Mouse (Mus musculus): ENCODE results near the gene Tnik. TPM values are rescaled to one million over a fixed set of nuclear protein-coding genes. Genes with fewer than 3 reads are reported as not detected.

The Tnik gene
- total and polyA plus RNA-seq, 2 experiments from 2014 or later, result 61.7 to 105 TPM

DNA sequence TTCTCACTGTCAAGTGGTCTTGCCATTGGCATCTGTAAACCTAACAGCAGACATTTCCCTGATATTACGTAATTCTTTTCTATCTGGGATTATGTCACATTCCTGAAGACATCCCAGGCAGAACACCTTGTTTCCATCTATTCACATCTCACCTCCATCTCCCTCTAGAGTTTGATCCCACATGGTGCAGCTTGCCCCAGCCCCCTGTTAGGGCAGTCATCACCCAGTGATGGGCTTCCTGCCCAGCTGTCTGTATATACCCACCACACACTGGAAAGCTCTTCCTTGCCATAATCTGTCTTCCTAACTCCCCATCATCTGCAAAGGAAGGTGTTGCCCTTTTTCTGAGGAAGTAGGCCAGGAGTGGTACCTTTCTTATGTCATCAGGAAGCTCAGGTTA, 159.2 kb downstream of the Tnik start:
- 97% methylated on average over 1 of the region's 1 CpGs for WGBS
- no peaks in the 10 kb centered on the region for H3K9me3 ChIP-seq (ENCODE audit: low read length)
- no peak overlapping the region for H3K4me3 ChIP-seq (ENCODE audit: low read length)
- DNase-seq (ENCODE audit: low spot score), result no peak
- H3K4me2 ChIP-seq (ENCODE audit: low read depth, low read length), result no peak overlapping the region
- TF ChIP-seq CTCF (IDR thresholded peaks at IDR 0.05; ENCODE audit: low read depth), result peak; percentile 7
- no peak overlapping the region for H3K9ac ChIP-seq (replicated peaks; ENCODE audit: low read length)
- H3K27me3 ChIP-seq (ENCODE audit: insufficient read depth, low read length), result no peaks in the 10 kb centered on the region
- peaks cover 4% of the 10 kb centered on the region; the same call in 1 of the 2 replicates for H3K4me1 ChIP-seq (ENCODE audit: insufficient read depth, low read length)
- no peaks in the 10 kb centered on the region for H3K36me3 ChIP-seq (ENCODE audit: insufficient read depth, low read length)
- no peak overlapping the region for H3K27ac ChIP-seq
- ATAC-seq, result no peak

DNA sequence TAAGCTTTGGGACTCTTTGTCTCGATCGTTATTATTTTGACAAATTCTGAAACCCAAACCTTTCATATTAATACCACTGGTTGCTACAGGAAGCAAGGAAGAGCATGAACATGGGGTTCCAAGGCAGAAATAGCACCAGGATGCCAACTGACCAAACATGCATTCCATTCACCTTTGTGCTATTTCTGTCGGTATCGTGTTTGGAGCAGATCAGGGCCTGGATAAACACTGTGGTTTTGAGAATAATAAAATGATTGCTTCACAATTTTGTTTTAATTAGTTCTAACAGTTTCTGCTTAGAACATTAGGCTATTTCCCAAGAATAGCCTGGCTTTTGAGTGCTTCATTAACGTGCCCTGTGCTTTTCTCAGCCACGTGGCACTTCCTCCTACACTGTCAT, 162.9 kb downstream of the Tnik start:
- H3K27ac ChIP-seq, result no peak overlapping the region
- no peak overlapping the region for H3K4me2 ChIP-seq (ENCODE audit: low read depth, low read length)
- DNase-seq (ENCODE audit: low spot score) (no peak), ATAC-seq (no peak)
- H3K9ac ChIP-seq (replicated peaks; ENCODE audit: low read length), result no peak overlapping the region
- 70% methylated on average over 6 of the region's 6 CpGs for WGBS
- H3K27me3 ChIP-seq (ENCODE audit: insufficient read depth, low read length), result no peaks in the 10 kb centered on the region
- no peaks in the 10 kb centered on the region for H3K9me3 ChIP-seq (ENCODE audit: low read length)
- H3K36me3 ChIP-seq (ENCODE audit: insufficient read depth, low read length), result no peaks in the 10 kb centered on the region
- no peak overlapping the region for H3K4me3 ChIP-seq (ENCODE audit: low read length)
- TF ChIP-seq CTCF (IDR thresholded peaks at IDR 0.05; ENCODE audit: low read depth), result no peak
- peaks cover 4% of the 10 kb centered on the region; the same call in 1 of the 2 replicates for H3K4me1 ChIP-seq (ENCODE audit: insufficient read depth, low read length)

DNA sequence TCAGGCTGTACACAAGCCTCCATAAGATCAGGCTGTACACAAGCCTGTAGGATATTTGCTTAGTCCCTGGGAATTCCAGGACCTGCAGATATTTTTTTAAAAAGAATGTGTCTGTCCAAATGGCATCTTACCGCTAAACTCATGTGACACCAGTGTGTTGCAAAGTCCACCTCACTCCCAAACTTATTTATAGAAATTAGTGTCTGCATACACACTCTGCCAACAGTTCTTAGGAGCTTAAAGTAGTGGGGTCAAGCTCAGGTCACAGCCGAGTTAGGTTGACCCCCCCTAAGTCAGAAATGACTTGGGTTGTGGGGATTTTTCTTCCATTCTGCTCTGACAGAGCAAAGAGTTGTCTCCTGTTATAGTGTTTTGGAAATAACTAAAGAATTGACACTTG, 168.4 kb downstream of the Tnik start:
- ATAC-seq, result no peak
- Histone ChIP-seq H3K4me1 (ENCODE audit: insufficient read depth, low read length) (no peaks in the 10 kb centered on the region), H3K4me2 (ENCODE audit: low read depth, low read length) (no peak overlapping the region), H3K9me3 (ENCODE audit: low read length) (no peaks in the 10 kb centered on the region), H3K4me3 (ENCODE audit: low read length) (no peak overlapping the region), H3K36me3 (ENCODE audit: insufficient read depth, low read length) (no peaks in the 10 kb centered on the region), H3K27ac (no peak overlapping the region), H3K9ac (replicated peaks; ENCODE audit: low read length) (no peak overlapping the region), H3K27me3 (ENCODE audit: insufficient read depth, low read length) (no peaks in the 10 kb centered on the region)
- WGBS, result 89% methylated on average over 2 of the region's 2 CpGs
- DNase-seq (ENCODE audit: low spot score), result no peak
- no peak for TF ChIP-seq CTCF (IDR thresholded peaks at IDR 0.05; ENCODE audit: low read depth)

DNA sequence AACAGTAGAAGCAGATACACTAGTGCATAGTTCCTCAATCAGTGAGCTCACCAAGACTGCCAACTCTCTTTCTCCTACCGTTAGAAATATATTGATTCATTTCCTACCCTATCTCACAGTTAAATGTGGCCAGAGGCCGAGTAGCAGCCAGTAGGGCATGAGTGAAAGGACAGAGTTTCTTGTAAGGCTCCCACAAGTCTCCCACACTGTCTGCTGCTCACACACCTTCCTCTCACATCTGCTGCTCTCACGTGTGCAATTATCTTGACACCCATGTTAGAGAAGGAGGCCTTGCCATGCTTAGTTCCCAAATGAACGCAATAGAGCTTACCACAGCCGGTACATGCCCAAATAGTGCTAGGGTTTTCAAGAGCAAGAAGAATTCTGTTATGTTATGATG, 169.3 kb downstream of the Tnik start:
- Histone ChIP-seq H3K27ac (no peak overlapping the region), H3K9ac (replicated peaks; ENCODE audit: low read length) (no peak overlapping the region), H3K27me3 (ENCODE audit: insufficient read depth, low read length) (no peaks in the 10 kb centered on the region), H3K4me2 (ENCODE audit: low read depth, low read length) (no peak overlapping the region), H3K4me3 (ENCODE audit: low read length) (no peak overlapping the region), H3K36me3 (ENCODE audit: insufficient read depth, low read length) (no peaks in the 10 kb centered on the region), H3K4me1 (ENCODE audit: insufficient read depth, low read length) (no peaks in the 10 kb centered on the region), H3K9me3 (ENCODE audit: low read length) (no peaks in the 10 kb centered on the region)
- 88% methylated on average over 5 of the region's 5 CpGs for WGBS
- no peak for TF ChIP-seq CTCF (IDR thresholded peaks at IDR 0.05; ENCODE audit: low read depth)
- no peak for DNase-seq (ENCODE audit: low spot score)
- no peak for ATAC-seq

DNA sequence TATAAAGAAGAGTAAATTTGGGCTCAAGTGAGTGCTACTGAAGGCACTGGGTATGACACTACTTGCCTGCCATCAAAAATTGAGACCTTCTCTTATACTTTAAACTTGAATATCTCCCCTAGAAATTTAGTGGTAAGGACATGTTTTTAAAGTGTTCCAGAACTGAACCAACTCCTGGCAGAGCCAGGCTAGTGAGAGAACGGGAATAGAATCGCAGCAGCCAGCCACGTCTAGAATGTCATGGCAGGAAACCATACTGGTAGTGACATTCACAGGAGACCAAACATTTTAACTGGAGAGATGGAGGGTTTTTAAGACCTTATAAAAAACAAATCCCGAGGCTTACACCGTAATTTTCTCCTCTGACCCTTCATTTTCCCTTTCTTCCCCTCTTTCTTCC, 172.5 kb downstream of the Tnik start:
- H3K27me3 ChIP-seq (ENCODE audit: insufficient read depth, low read length), result no peaks in the 10 kb centered on the region
- no peak for ATAC-seq
- 80% methylated on average over 5 of the region's 5 CpGs for WGBS
- DNase-seq (ENCODE audit: low spot score), result no peak
- H3K36me3 ChIP-seq (ENCODE audit: insufficient read depth, low read length), result no peaks in the 10 kb centered on the region
- no peaks in the 10 kb centered on the region for H3K9me3 ChIP-seq (ENCODE audit: low read length)
- no peak overlapping the region for H3K4me3 ChIP-seq (ENCODE audit: low read length)
- H3K4me2 ChIP-seq (ENCODE audit: low read depth, low read length), result no peak overlapping the region
- no peaks in the 10 kb centered on the region for H3K4me1 ChIP-seq (ENCODE audit: insufficient read depth, low read length)
- no peak for TF ChIP-seq CTCF (IDR thresholded peaks at IDR 0.05; ENCODE audit: low read depth)
- no peak overlapping the region for H3K9ac ChIP-seq (replicated peaks; ENCODE audit: low read length)
- H3K27ac ChIP-seq, result no peak overlapping the region

DNA sequence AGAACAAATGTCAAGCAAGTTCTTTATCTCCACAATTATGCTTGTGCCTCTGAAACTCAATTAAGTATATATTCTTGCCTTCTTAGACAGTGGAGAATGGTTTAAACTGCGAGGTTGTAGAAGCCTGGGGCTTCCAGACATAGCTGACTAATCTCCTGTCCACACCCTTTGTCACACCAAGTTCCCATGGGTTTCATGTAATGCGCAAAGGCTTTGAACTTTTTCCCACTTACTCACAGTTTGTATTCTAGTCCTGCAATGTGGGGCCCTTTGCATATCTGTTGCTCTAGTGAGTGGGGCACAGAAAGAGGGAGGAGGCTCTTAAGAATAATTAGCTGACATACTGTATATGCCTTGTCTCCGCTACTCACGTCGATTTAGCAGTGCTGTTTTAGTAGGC, 174.4 kb downstream of the Tnik start:
- no peaks in the 10 kb centered on the region for H3K36me3 ChIP-seq (ENCODE audit: insufficient read depth, low read length)
- WGBS, result 78% methylated on average over 5 of the region's 5 CpGs

DNA sequence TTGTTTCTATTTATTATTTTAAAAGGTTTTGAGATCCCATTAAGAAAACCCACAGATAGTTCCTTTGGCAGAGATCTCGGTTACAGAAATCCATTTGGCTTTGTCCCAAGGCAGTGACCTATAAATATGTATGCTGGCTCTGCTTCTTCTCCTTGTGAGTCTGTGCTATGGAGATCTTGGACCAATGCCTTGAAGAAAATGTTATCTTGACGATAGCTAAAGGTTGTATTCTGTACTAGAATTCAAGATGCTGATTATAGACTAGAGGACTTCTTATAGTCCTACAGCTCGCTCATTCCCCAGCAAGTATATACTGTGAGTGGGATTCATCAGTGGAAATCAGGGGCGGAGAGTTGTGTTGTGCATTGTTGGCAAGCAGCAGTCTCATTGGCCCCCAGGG, 178.5 kb downstream of the Tnik start:
- H3K36me3 ChIP-seq (ENCODE audit: insufficient read depth, low read length), result no peaks in the 10 kb centered on the region
- H3K4me2 ChIP-seq (ENCODE audit: low read depth, low read length), result no peak overlapping the region
- TF ChIP-seq CTCF (IDR thresholded peaks at IDR 0.05; ENCODE audit: low read depth), result no peak
- no peak overlapping the region for H3K4me3 ChIP-seq (ENCODE audit: low read length)
- H3K9ac ChIP-seq (replicated peaks; ENCODE audit: low read length), result no peak overlapping the region
- H3K27ac ChIP-seq, result no peak overlapping the region
- H3K9me3 ChIP-seq (ENCODE audit: low read length), result no peaks in the 10 kb centered on the region
- H3K4me1 ChIP-seq (ENCODE audit: insufficient read depth, low read length), result peaks cover 8% of the 10 kb centered on the region; the same call in 1 of the 2 replicates
- DNase-seq (ENCODE audit: low spot score), result peak; percentile 27
- 47% methylated on average over 4 of the region's 4 CpGs for WGBS
- no peak for ATAC-seq
- no peaks in the 10 kb centered on the region for H3K27me3 ChIP-seq (ENCODE audit: insufficient read depth, low read length)

More for the DNA sequence above, 174.4 kb downstream of the Tnik start:
- no peak for TF ChIP-seq CTCF (IDR thresholded peaks at IDR 0.05; ENCODE audit: low read depth)
- no peak overlapping the region for H3K4me3 ChIP-seq (ENCODE audit: low read length)
- no peak overlapping the region for H3K4me2 ChIP-seq (ENCODE audit: low read depth, low read length)
- no peaks in the 10 kb centered on the region for H3K9me3 ChIP-seq (ENCODE audit: low read length)
- no peak overlapping the region for H3K27ac ChIP-seq
- ATAC-seq, result no peak
- no peak for DNase-seq (ENCODE audit: low spot score)
- no peaks in the 10 kb centered on the region for H3K27me3 ChIP-seq (ENCODE audit: insufficient read depth, low read length)
- peaks cover 8% of the 10 kb centered on the region; the same call in 1 of the 2 replicates for H3K4me1 ChIP-seq (ENCODE audit: insufficient read depth, low read length)
- H3K9ac ChIP-seq (replicated peaks; ENCODE audit: low read length), result no peak overlapping the region
